Mouse (Mus musculus): ENCODE results near the gene Cenpu.

DNA sequence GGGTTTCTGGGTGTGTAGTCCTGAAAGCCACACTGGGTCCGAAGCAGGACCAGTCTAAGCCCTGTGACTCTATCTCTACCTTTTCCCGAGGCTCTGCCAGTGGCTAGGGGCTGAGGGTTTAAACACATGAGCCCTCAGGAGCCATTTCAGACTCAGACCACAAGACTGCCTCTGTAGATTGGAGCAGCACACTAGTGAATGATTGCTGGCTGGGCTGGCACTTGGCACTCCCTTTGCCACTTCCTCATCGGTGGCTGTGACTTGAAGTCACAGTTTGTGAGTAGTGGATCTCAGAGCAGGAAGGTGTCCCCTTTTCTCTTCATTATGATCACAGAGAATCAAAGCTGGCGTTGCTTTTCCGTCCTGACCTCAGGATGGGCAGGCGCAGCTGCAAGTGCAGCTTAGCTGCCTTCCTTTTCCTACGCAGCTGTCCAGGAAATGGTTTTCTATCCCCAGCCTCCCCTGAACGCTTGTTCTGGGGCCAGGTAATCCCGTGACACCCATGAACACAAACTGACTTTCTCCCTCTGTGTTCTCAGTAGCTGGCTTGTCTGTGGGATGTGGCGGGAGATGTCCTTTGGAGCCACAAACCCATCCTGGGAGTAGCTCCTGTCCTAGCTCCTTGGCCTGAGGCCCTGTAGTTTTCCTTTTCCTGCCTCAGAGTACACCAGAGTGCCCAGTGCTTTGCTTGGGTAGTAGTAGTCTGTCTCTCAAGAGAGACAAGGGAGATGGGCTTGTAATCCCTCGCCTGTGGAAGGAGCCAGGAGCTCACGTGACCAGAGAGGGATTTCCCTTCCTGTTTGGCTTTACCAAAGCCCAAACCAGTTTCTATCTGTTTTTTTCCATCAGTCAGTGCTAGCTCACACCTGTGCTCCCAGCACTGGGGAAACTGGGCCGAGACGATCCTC lies 43.1 kb upstream of the Cenpu start:
- TF ChIP-seq CTCF (IDR thresholded peaks at IDR 0.05; ENCODE audit: low read depth) (no peak), EP300 (IDR thresholded peaks at IDR 0.05; ENCODE audit: low read depth) (no peak)
